Mouse (Mus musculus): Measurements from ENCODE around the gene Tbc1d10c.

DNA sequence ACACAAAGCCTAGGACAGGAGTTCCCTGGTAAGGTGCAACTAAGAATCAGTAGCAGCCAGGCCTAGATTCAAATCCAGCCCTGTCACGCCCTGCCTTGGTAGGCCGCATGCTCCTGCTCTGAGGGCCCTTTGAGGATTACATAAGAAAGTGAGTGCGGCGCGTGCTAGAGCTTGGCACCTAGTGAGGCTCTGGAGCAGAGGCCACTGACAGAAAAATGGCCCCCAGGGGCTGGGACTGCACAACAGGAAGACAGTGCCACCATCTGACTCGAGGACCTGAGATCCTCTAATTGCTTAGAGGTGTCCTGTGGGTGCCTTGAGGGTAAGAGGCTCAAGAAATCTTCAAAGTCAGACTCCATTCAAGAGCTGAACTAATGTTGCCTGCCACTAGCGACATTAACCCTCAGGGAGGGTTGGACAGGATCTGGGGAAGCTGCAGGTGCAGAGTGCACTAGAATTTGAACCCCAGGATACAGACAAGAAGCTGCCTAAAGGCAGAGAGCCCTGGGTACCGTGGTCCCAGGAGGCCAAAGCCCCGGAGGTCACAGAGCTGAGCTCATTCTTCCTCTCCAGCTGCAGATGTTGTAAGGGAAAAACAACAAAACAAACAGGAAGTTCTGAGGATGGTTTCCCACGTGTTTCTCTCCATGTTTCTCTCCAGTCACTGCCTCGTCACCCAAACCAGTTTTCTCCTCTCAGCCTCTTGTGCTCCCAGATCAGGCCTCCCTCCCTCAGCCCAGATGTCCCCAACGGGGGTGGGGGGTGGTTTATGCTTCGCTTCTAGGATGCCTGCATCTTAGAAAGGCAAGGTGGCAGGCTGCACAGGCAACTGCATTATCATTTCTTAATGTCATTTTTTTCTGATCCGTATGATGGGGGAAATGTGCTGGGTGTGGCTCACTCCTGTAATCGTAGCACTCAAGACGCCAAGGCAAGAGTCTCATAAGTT is 46.3 kb downstream of the Tbc1d10c start:
- no peak for TF ChIP-seq CTCF (IDR thresholded peaks at IDR 0.05; ENCODE audit: control insufficient read depth, insufficient read depth, insufficient replicate concordance, low read depth, low read length)
- no peak for TF ChIP-seq POLR2A (IDR thresholded peaks at IDR 0.05; ENCODE audit: control insufficient read depth, low read depth, low read length)
